Mouse (Mus musculus) stomach, embryonic 16.5 days (tissue): ENCODE data around the gene Rcor2. TPM values are rescaled to one million over a fixed set of nuclear protein-coding genes. Genes with fewer than 3 reads are reported as not detected.

ENCODE experiments used
- ATAC-seq: fragments of 200-750 bp; cut with Nextera tagmentation; 2 replicates; pipeline ENCODE4 v1.8.0; 2017; ENCODE audit warnings: moderate number of reproducible peaks, moderate TSS enrichment; ENCODE audit not compliant: insufficient read depth, low FRiP score
- H3K27ac ChIP-seq: fragments of 300-500 bp; sonication (generic); 2 replicates; pipeline ENCODE4 v1.5.1; 2014; ENCODE audit warnings: low read length
- H3K27me3 ChIP-seq: fragments of 300-500 bp; sonication (generic); 2 replicates; pipeline ENCODE4 v1.6.1; 2014; ENCODE audit warnings: low read length, control low read depth, mixed read lengths; ENCODE audit not compliant: control insufficient read depth, insufficient read depth
- H3K36me3 ChIP-seq: fragments of 300-500 bp; sonication (generic); 2 replicates; pipeline ENCODE4 v1.6.1; 2014; ENCODE audit warnings: low read length; ENCODE audit not compliant: control insufficient read depth, insufficient read depth
- H3K4me1 ChIP-seq: fragments of 300-500 bp; sonication (generic); 2 replicates; pipeline ENCODE4 v1.6.1; 2014; ENCODE audit warnings: low read length, control low read depth, mixed read lengths; ENCODE audit not compliant: control insufficient read depth, insufficient read depth
- H3K4me2 ChIP-seq: fragments of 300-500 bp; sonication (generic); 2 replicates; pipeline ENCODE4 v1.6.1; 2014; ENCODE audit warnings: low read depth, low read length, mixed read lengths
- H3K4me3 ChIP-seq: fragments of 300-500 bp; sonication (generic); replicated peaks from 2 replicates; pipeline ENCODE4 v1.5.1; 2014; ENCODE audit warnings: mild to moderate bottlenecking, low read length
- H3K9ac ChIP-seq: fragments of 300-500 bp; sonication (generic); 2 replicates; pipeline ENCODE4 v1.6.1; 2014; ENCODE audit warnings: low read length
- H3K9me3 ChIP-seq: fragments of 300-500 bp; sonication (generic); replicated peaks from 2 replicates; pipeline ENCODE4 v1.6.1; 2016; ENCODE audit warnings: low read length, control low read depth; ENCODE audit not compliant: control insufficient read depth
- WGBS: fragments of 180-500 bp; shearing (Covaris S2); extraction: QIAGEN DNeasy Blood & Tissue Kit; methylation state at CpG from one replicate; pipeline ENCODE4 v1.1.7; 2014; 5-methylcytosine and 5-hydroxymethylcytosine counted together
- polyA plus RNA-seq: library from polyadenylated mRNA; unstranded; fragments of >200 nt; fragmentation: Nextera tagmentation; extraction: Ambion mirVana; gene quantifications from 2 replicates; pipeline ENCODE4 v1.2.1, GENCODE M21; 2015

Rcor2 gene
- polyA plus RNA-seq, 1 experiment from 2014 or later = 5.4 TPM

DNA sequence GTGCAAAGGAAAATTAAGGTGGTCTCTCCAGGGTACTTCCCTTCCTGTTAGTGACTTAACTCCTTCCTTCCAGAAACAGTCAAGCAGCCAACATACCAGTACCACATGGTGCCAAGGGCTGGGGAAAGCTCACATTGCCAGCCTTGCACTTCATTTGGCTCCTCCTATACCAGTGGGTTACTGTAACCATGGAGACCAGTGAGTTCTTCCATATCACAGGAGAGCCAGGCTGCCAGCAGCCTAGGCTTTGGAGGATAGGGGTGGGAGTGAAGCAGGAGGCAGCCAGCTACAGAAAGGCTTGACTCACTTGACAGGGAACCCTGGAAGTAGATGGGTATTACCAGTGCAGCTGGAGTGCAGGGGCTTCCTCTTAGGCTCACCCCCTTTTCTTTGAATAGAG is 31.9 kb downstream of the Rcor2 start:
- Histone ChIP-seq H3K27ac (no peak overlapping the region), H3K4me2 (no peak overlapping the region), H3K27me3 (no peaks in the 10 kb centered on the region), H3K36me3 (no peaks in the 10 kb centered on the region), H3K4me1 (peaks cover 47% of the 10 kb centered on the region), H3K9ac (no peak overlapping the region), H3K9me3 (no peaks in the 10 kb centered on the region), H3K4me3 (no peak overlapping the region)
- ATAC-seq = no peak

GRCm38 (mm10) chr19:7300078-7300477 is 33.0 kb downstream of the Rcor2 start:
- Histone ChIP-seq H3K4me3 (no peak overlapping the region), H3K9me3 (no peaks in the 10 kb centered on the region), H3K4me2 (no peak overlapping the region), H3K4me1 (peaks cover 41% of the 10 kb centered on the region), H3K27ac (no peak overlapping the region), H3K36me3 (no peaks in the 10 kb centered on the region), H3K27me3 (no peaks in the 10 kb centered on the region), H3K9ac (no peak overlapping the region)
- 94% methylated on average over 1 of the region's 1 CpGs for WGBS
- no peak for ATAC-seq

GRCm38 (mm10) chr19:7301647-7302492 is 34.7 kb downstream of the Rcor2 start:
- Histone ChIP-seq H3K36me3 (no peaks in the 10 kb centered on the region), H3K4me1 (peaks cover 48% of the 10 kb centered on the region), H3K9ac (peak overlapping the region; percentile 9; the same call in 1 of the 2 replicates), H3K27ac (peak overlapping the region; percentile 84), H3K27me3 (no peaks in the 10 kb centered on the region), H3K9me3 (no peaks in the 10 kb centered on the region), H3K4me3 (no peak overlapping the region), H3K4me2 (no peak overlapping the region)
- ATAC-seq = 0 out of 2 replicates have a peak, but pooled peaks have one; percentile 69
- WGBS = 48% methylated on average over 7 of the region's 7 CpGs

DNA sequence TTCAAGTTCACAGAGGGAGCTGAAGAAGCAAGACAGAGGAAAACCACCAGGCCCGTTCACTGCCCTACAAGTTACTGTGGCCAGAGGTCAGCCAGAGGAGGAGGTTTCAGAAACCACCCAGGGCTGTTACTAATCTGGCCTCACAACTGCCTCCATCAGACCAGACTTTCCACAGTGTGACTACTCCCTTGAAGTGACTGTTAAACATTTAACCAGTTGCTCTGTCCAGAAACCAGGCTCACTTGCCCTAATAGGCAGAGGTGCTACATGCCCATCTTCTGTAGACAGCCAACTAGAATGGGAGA is 35.3 kb downstream of the Rcor2 start:
- H3K9me3 ChIP-seq = no peaks in the 10 kb centered on the region
- no peaks in the 10 kb centered on the region for H3K27me3 ChIP-seq
- H3K27ac ChIP-seq = peak overlapping the region; percentile 84
- ATAC-seq = no peak
- no peak overlapping the region for H3K4me3 ChIP-seq
- H3K4me2 ChIP-seq = no peak overlapping the region
- H3K4me1 ChIP-seq = peaks cover 54% of the 10 kb centered on the region
- 0 out of 2 replicates have a peak overlapping the region, but pooled peaks have one; percentile 9 for H3K9ac ChIP-seq
- no peaks in the 10 kb centered on the region for H3K36me3 ChIP-seq
- WGBS = 68% methylated on average over 1 of the region's 1 CpGs

DNA sequence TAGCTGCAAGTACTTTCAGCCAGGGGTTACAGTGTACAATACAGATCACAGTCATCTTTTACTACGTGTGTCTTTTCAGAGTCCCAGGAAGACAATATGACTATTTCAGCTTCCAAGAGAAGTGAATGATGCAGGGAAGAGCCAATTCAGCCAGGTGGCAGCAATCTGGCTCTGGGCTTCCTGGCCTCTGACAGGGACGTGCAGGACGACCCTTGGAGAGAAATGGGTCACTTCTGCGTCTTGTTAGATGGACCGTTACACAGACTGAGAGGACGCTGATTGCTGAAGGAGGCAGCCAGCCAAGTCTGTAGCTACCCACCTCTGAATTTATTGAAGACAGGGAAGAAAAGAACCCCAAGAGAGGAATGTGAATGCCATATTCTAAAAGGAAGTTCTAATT is 36.7 kb downstream of the Rcor2 start:
- Histone ChIP-seq H3K9me3 (no peaks in the 10 kb centered on the region), H3K4me2 (no peak overlapping the region), H3K4me1 (peaks cover 64% of the 10 kb centered on the region), H3K27me3 (no peaks in the 10 kb centered on the region), H3K4me3 (no peak overlapping the region), H3K9ac (no peak overlapping the region), H3K36me3 (no peaks in the 10 kb centered on the region), H3K27ac (peak overlapping the region; percentile 84)
- WGBS = 48% methylated on average over 6 of the region's 6 CpGs
- ATAC-seq = no peak

- ATAC-seq = no peak
- Histone ChIP-seq H3K9me3 (no peaks in the 10 kb centered on the region), H3K27me3 (no peaks in the 10 kb centered on the region), H3K4me2 (no peak overlapping the region), H3K4me3 (no peak overlapping the region), H3K27ac (peak overlapping the region; percentile 56; the same call in 1 of the 2 replicates), H3K4me1 (peaks cover 73% of the 10 kb centered on the region), H3K36me3 (no peaks in the 10 kb centered on the region), H3K9ac (no peak overlapping the region)
- 50% methylated on average over 2 of the region's 2 CpGs for WGBS
Measured at GRCm38 (mm10) chr19:7304801-7305200, 37.7 kb downstream of the Rcor2 start.

GRCm38 (mm10) chr19:7305380-7306310 is 38.5 kb downstream of the Rcor2 start:
- no peak for ATAC-seq
- Histone ChIP-seq H3K4me2 (no peak overlapping the region), H3K27me3 (no peaks in the 10 kb centered on the region), H3K36me3 (no peaks in the 10 kb centered on the region), H3K9ac (no peak overlapping the region), H3K4me1 (peaks cover 81% of the 10 kb centered on the region), H3K27ac (peak overlapping the region; percentile 98), H3K9me3 (no peaks in the 10 kb centered on the region), H3K4me3 (no peak overlapping the region)
- 59% methylated on average over 10 of the region's 11 CpGs for WGBS

- Histone ChIP-seq H3K4me3 (no peak overlapping the region), H3K9ac (peak overlapping the region; percentile 11), H3K27me3 (no peaks in the 10 kb centered on the region), H3K27ac (peak overlapping the region; percentile 98), H3K4me1 (peaks cover 82% of the 10 kb centered on the region), H3K9me3 (no peaks in the 10 kb centered on the region), H3K36me3 (no peaks in the 10 kb centered on the region), H3K4me2 (peak overlapping the region; percentile 32; the same call in 1 of the 2 replicates)
- 54% methylated on average over 3 of the region's 3 CpGs for WGBS
- ATAC-seq = no peak
Measured at GRCm38 (mm10) chr19:7306968-7307367, 39.8 kb downstream of the Rcor2 start.
